15 mouse cellular contexts compared by ENCODE assay signal in genomic region chr1:193230935-193231334, GRCm38 (mm10). TPM values are rescaled to one million over a fixed set of nuclear protein-coding genes. Genes with fewer than 3 reads are reported as not detected.
DNase-seq lines count a peak whose midpoint lies in the region; ATAC-seq and TF ChIP-seq lines count a peak whose summit lies in the region.
"Had no signal": no experiment of that assay in that cellular context is flagged by ENCODE, and none has a peak within 500 bp of the region (broad histone marks: within the 10 kb centered on the region; RNA-seq: fewer than 3 reads in every experiment).

No protein-coding gene starts in this region.

- peak; percentile 81 for ATAC-seq in lung, embryonic 16.5 days (ENCODE audit: low read depth)
- ATAC-seq in megakaryocyte progenitor cell, adult 5-6 weeks (replicated peaks; ENCODE audit: poor library complexity) = peak; percentile 80
- ATAC-seq: forebrain, embryonic 14.5 days had no signal

- H3K4me1 ChIP-seq in kidney, adult 2 months (ENCODE audit: control insufficient read depth, insufficient read depth, low read length) = peaks cover 43% of the 10 kb centered on the region
- H3K4me1 ChIP-seq in lung, embryonic 16.5 days (replicated peaks; ENCODE audit: control insufficient read depth, insufficient read depth, low read length) = peaks cover 3% of the 10 kb centered on the region; the same call in 1 of the 2 replicates
- H3K4me1 ChIP-seq: neural tube, embryonic 12.5 days had no signal

- TF ChIP-seq POLR2A in kidney, adult 2 months (IDR thresholded peaks at IDR 0.05; ENCODE audit: low read depth, low read length) = no peak

- DNase-seq in kidney, adult 2 months = no peak
- DNase-seq in kidney, adult 9 months = no peak
- DNase-seq in lung, postnatal 10 days = no peak
- DNase-seq in c-Kit-positive CD71-negative TER-119-negative erythroid progenitor cells, embryonic 14.5 days (ENCODE audit: low read depth) = peak; percentile 10
- no peak for DNase-seq in layer of hippocampus, postnatal 25 days (ENCODE audit: extremely low spot score in 1 of 2, low spot score in 1 of 2)
- no peak for DNase-seq in layer of hippocampus, adult 8-10 months (ENCODE audit: low spot score in 2 of 2)
- DNase-seq: gastrocnemius, postnatal 10 days; heart, postnatal 4 days; midbrain, embryonic 14.5 days had no signal

- H3K9me3 ChIP-seq in lung, embryonic 16.5 days (ENCODE audit: control insufficient read depth, low read length) = no peaks in the 10 kb centered on the region
- H3K9me3 ChIP-seq: embryonic facial prominence, embryonic 15.5 days; heart, embryonic 12.5 days; neural tube, embryonic 12.5 days had no signal

- TF ChIP-seq CTCF in kidney, adult 2 months (conservative IDR thresholded peaks at IDR 0.05; ENCODE audit: insufficient read depth, insufficient read length, low read depth, low read length) = no peak

- WGBS in kidney, adult 2 months = 36% methylated on average over 5 of the region's 5 CpGs
- 26% methylated on average over 5 of the region's 5 CpGs for WGBS in lung, embryonic 16.5 days

- no peaks in the 10 kb centered on the region for H3K36me3 ChIP-seq in kidney, adult 2 months (ENCODE audit: control insufficient read depth, insufficient read depth, low read length)
- H3K36me3 ChIP-seq in lung, embryonic 16.5 days (ENCODE audit: control insufficient read depth, insufficient read depth, low read length) = no peaks in the 10 kb centered on the region
- H3K36me3 ChIP-seq: embryonic facial prominence, embryonic 15.5 days; heart, embryonic 12.5 days; neural tube, embryonic 12.5 days had no signal

- no peak overlapping the region for H3K4me3 ChIP-seq in kidney, adult 2 months (ENCODE audit: insufficient read depth, low read depth, low read length)
- no peak overlapping the region for H3K4me3 ChIP-seq in lung, embryonic 16.5 days (ENCODE audit: low read length)
- H3K4me3 ChIP-seq: embryonic facial prominence, embryonic 15.5 days; heart, embryonic 12.5 days; neural tube, embryonic 12.5 days had no signal

- peak overlapping the region; percentile 100 for H3K27ac ChIP-seq in kidney, adult 2 months (ENCODE audit: insufficient read depth, low read depth, low read length)
- H3K27ac ChIP-seq in lung, embryonic 16.5 days (ENCODE audit: low read length) = peak overlapping the region; percentile 69
- H3K27ac ChIP-seq: embryonic facial prominence, embryonic 15.5 days; neural tube, embryonic 12.5 days had no signal

- H3K4me2 ChIP-seq in lung, embryonic 16.5 days (ENCODE audit: low read depth, low read length) = no peak overlapping the region
- H3K4me2 ChIP-seq: embryonic facial prominence, embryonic 15.5 days; heart, embryonic 12.5 days; neural tube, embryonic 12.5 days had no signal

- H3K27me3 ChIP-seq in kidney, adult 2 months (replicated peaks; ENCODE audit: control insufficient read depth, insufficient read depth, low read length) = no peaks in the 10 kb centered on the region
- no peaks in the 10 kb centered on the region for H3K27me3 ChIP-seq in lung, embryonic 16.5 days (ENCODE audit: control insufficient read depth, insufficient read depth, low read depth, low read length)
- H3K27me3 ChIP-seq: embryonic facial prominence, embryonic 15.5 days; heart, embryonic 12.5 days; neural tube, embryonic 12.5 days had no signal

- no peak overlapping the region for H3K9ac ChIP-seq in lung, embryonic 16.5 days (ENCODE audit: low read length)
- H3K9ac ChIP-seq: embryonic facial prominence, embryonic 15.5 days; heart, embryonic 12.5 days; neural tube, embryonic 12.5 days had no signal

RNA-seq across cellular contexts. Expression of gene Lamb3, which starts 23.4 kb away (rescaled TPM):
- polyA plus RNA-seq in kidney, adult 2 months (2012; rRNA removed) = 2.7 and 4.8 TPM in 2 replicates
- 54.5 and 60.9 TPM in 2 replicates for polyA plus RNA-seq in lung, embryonic 16.5 days (2015; fragmentation: Nextera tagmentation; extraction: Ambion mirVana)
- 5.7 and 8.8 TPM in 2 replicates for total RNA-seq in megakaryocyte progenitor cell, adult 5-6 weeks (2015)
- total RNA-seq in megakaryocyte progenitor cell, adult 5-6 weeks (2017) = 1.9 and 9.7 TPM in 2 replicates
- total RNA-seq in layer of hippocampus, postnatal 25 days (2021) = under 1 TPM; 0.76 to 0.80 TPM
- 1 to 10 TPM in 2 of 4 experiments, under 1 TPM in 2; 0.70 to 2.4 (median 1.5) TPM for total RNA-seq in layer of hippocampus, adult 8-10 months (2022)

RNA-seq across cellular contexts. Expression of gene Traf3ip3, which starts 29.4 kb away (rescaled TPM):
- 0.52 and 3.2 TPM in 2 replicates for polyA plus RNA-seq in kidney, adult 2 months (2012; rRNA removed)
- 3.2 and 5.5 TPM in 2 replicates for polyA plus RNA-seq in lung, embryonic 16.5 days (2015; fragmentation: Nextera tagmentation; extraction: Ambion mirVana)
- 40.9 and 44.1 TPM in 2 replicates for total RNA-seq in megakaryocyte progenitor cell, adult 5-6 weeks (2015)
- 75.9 and 85.8 TPM in 2 replicates for total RNA-seq in megakaryocyte progenitor cell, adult 5-6 weeks (2017)
- 1 to 10 TPM in 1 of 2 experiments, under 1 TPM in 1; 0.89 to 1.9 TPM for total RNA-seq in layer of hippocampus, postnatal 25 days (2021)
- 1 to 10 TPM; 1.2 to 8.0 (median 5.2) TPM for total RNA-seq in layer of hippocampus, adult 8-10 months (2022)

RNA-seq across cellular contexts. Expression of gene Hsd11b1, which starts 32.9 kb away (rescaled TPM):
- polyA plus RNA-seq in kidney, adult 2 months (2012; rRNA removed) = 125 and 136 TPM in 2 replicates
- 64.3 and 86.1 TPM in 2 replicates for polyA plus RNA-seq in lung, embryonic 16.5 days (2015; fragmentation: Nextera tagmentation; extraction: Ambion mirVana)
- 74.0 and 84.4 TPM in 2 replicates for total RNA-seq in megakaryocyte progenitor cell, adult 5-6 weeks (2015)
- 34.5 and 39.9 TPM in 2 replicates for total RNA-seq in megakaryocyte progenitor cell, adult 5-6 weeks (2017)
- 10 to 100 TPM; 47.4 to 53.4 TPM for total RNA-seq in layer of hippocampus, postnatal 25 days (2021)
- 10 to 100 TPM; 36.3 to 42.8 (median 37.7) TPM for total RNA-seq in layer of hippocampus, adult 8-10 months (2022)
- polyA plus RNA-seq: neural tube, embryonic 12.5 days had no signal

RNA-seq across cellular contexts. Expression of gene G0s2, which starts 42.1 kb away (rescaled TPM):
- polyA plus RNA-seq in kidney, adult 2 months (2012; rRNA removed) = 175 and 201 TPM in 2 replicates
- polyA plus RNA-seq in lung, embryonic 16.5 days (2015; fragmentation: Nextera tagmentation; extraction: Ambion mirVana) = 263 and 312 TPM in 2 replicates
- total RNA-seq in megakaryocyte progenitor cell, adult 5-6 weeks (2015) = 9.3 and 11.9 TPM in 2 replicates
- 14.2 and 27.8 TPM in 2 replicates for total RNA-seq in megakaryocyte progenitor cell, adult 5-6 weeks (2017)
- total RNA-seq in layer of hippocampus, postnatal 25 days (2021) = 10 to 100 TPM in 1 of 2 experiments, 1 to 10 TPM in 1; 9.3 to 11.2 TPM
- total RNA-seq in layer of hippocampus, adult 8-10 months (2022) = 1 to 10 TPM; 6.5 to 9.9 (median 8.2) TPM

Comparison
In these comparisons a context has a peak if more than half of its experiments do, and no peak if none do; other contexts are left out.
1. RNA of gene Traf3ip3, which starts 29.4 kb away (total RNA-seq): 40.9 to 85.8 TPM in megakaryocyte progenitor cell, adult 5-6 weeks; 1.2 to 8.0 TPM in layer of hippocampus, adult 8-10 months and 0.89 to 1.9 TPM in layer of hippocampus, postnatal 25 days; every median in the first group is over 4 times any median in the second.